Mouse (Mus musculus) hindbrain, embryonic 14.5 days (tissue): ENCODE results near the gene Klhdc2. TPM values are rescaled to one million over a fixed set of nuclear protein-coding genes. Genes with fewer than 3 reads are reported as not detected.

Experiments used
- ATAC-seq: fragments of 200-750 bp; cut with Nextera tagmentation; 2 replicates; pipeline ENCODE4 v1.8.0; 2017; ENCODE audit warnings: moderate number of reproducible peaks, mild to moderate bottlenecking, moderate TSS enrichment, moderate library complexity; ENCODE audit not compliant: low FRiP score
- DNase-seq: peaks from one replicate; pipeline ENCODE4 v3.0.0-alpha.2; 2015; ENCODE audit warnings: low spot score
- H3K27ac ChIP-seq: fragments of 300-500 bp; sonication (generic); 2 replicates; pipeline ENCODE4 v1.5.1; 2014; ENCODE audit warnings: mild to moderate bottlenecking, moderate library complexity
- H3K27me3 ChIP-seq: fragments of 300-500 bp; sonication (generic); 2 replicates; pipeline ENCODE4 v1.6.1; 2014; ENCODE audit warnings: mild to moderate bottlenecking, low read length, mixed read lengths; ENCODE audit not compliant: control insufficient read depth, insufficient read depth
- H3K36me3 ChIP-seq: fragments of 300-500 bp; sonication (generic); replicated peaks from 2 replicates; pipeline ENCODE4 v1.6.1; 2014; ENCODE audit not compliant: control insufficient read depth, insufficient read depth
- H3K4me1 ChIP-seq: fragments of 300-500 bp; sonication (generic); replicated peaks from 2 replicates; pipeline ENCODE4 v1.6.1; 2014; ENCODE audit warnings: antibody characterized with exemption, low read length, mixed read lengths; ENCODE audit not compliant: control insufficient read depth, insufficient read depth
- H3K4me2 ChIP-seq: fragments of 300-500 bp; sonication (generic); replicated peaks from 2 replicates; pipeline ENCODE4 v1.6.1; 2014; ENCODE audit warnings: mild to moderate bottlenecking, moderate library complexity
- H3K4me3 ChIP-seq: fragments of 300-500 bp; sonication (generic); replicated peaks from 2 replicates; pipeline ENCODE4 v1.5.1; 2014; ENCODE audit warnings: mild to moderate bottlenecking, low read length
- H3K9ac ChIP-seq: fragments of 300-500 bp; sonication (generic); 2 replicates; pipeline ENCODE4 v1.6.1; 2014
- H3K9me3 ChIP-seq: fragments of 300-500 bp; sonication (generic); 2 replicates; pipeline ENCODE4 v1.6.1; 2016; ENCODE audit warnings: low read length; ENCODE audit not compliant: control insufficient read depth
- WGBS: fragments of 180-500 bp; shearing (Covaris S2); extraction: QIAGEN DNeasy Blood & Tissue Kit; methylation state at CpG from one replicate; pipeline ENCODE4 v1.1.7; 2014; 5-methylcytosine and 5-hydroxymethylcytosine counted together
- polyA plus RNA-seq: library from polyadenylated mRNA; unstranded; fragments of >200 nt; fragmentation: Nextera tagmentation; extraction: Ambion mirVana; gene quantifications from 2 replicates; pipeline ENCODE4 v1.2.1, GENCODE M21; 2014

Klhdc2 gene
- polyA plus RNA-seq = 286 TPM in 2 replicates

GRCm38 (mm10) chr12:69296511-69297410 lies at the start of gene Klhdc2:
Gene Klhdc2, plus strand, starts transcription at chr12:69296681.
- ATAC-seq (peak; percentile 96), DNase-seq (peak; percentile 84)
- Histone ChIP-seq H3K9me3 (no peaks in the 10 kb centered on the region), H3K4me1 (peaks cover 21% of the 10 kb centered on the region), H3K27me3 (no peaks in the 10 kb centered on the region), H3K27ac (peak within 1 kb of the TSS; percentile 97), H3K4me3 (peak within 1 kb of the TSS; percentile 94), H3K9ac (peak within 1 kb of the TSS; percentile 99), H3K36me3 (peaks cover 28% of the 10 kb centered on the region), H3K4me2 (peak within 1 kb of the TSS; percentile 75)
- WGBS = 1% methylated on average over 92 of the region's 98 CpGs

GRCm38 (mm10) chr12:69249766-69250165 lies 46.7 kb upstream of the Klhdc2 start:
- no peaks in the 10 kb centered on the region for H3K27me3 ChIP-seq
- DNase-seq (no peak), ATAC-seq (no peak)
- H3K4me3 ChIP-seq = no peak overlapping the region
- H3K9ac ChIP-seq = no peak overlapping the region
- no peaks in the 10 kb centered on the region for H3K4me1 ChIP-seq
- H3K27ac ChIP-seq = no peak overlapping the region
- no peaks in the 10 kb centered on the region for H3K9me3 ChIP-seq
- WGBS = 90% methylated on average over 4 of the region's 4 CpGs
- no peak overlapping the region for H3K4me2 ChIP-seq
- no peaks in the 10 kb centered on the region for H3K36me3 ChIP-seq

- no peak overlapping the region for H3K4me3 ChIP-seq
- no peaks in the 10 kb centered on the region for H3K36me3 ChIP-seq
- no peaks in the 10 kb centered on the region for H3K9me3 ChIP-seq
- 81% methylated on average over 8 of the region's 8 CpGs for WGBS
- no peaks in the 10 kb centered on the region for H3K27me3 ChIP-seq
- no peaks in the 10 kb centered on the region for H3K4me1 ChIP-seq
- H3K4me2 ChIP-seq = no peak overlapping the region
- no peak for DNase-seq
- no peak for ATAC-seq
- no peak overlapping the region for H3K27ac ChIP-seq
- no peak overlapping the region for H3K9ac ChIP-seq
Observed at GRCm38 (mm10) chr12:69250756-69251155, 45.7 kb upstream of the Klhdc2 start.

DNA sequence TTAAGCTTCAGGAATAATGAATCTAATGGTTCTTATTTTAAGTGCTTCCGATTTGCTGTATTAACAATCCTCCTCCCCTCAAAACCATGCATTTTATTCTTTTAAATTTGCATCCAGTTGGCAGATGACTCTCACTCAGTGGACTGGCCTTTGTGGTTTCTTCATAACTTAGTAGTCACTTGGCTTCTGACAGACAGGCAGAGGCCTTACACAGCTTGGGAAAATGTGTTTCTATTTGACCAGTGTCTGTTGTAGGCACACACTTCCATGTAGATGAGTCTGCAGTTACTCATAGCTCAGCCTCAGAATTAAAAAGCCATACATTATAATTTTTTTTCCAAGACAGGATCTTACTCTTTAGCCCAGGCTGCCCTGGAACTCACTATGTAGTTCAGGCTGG lies 42.7 kb upstream of the Klhdc2 start:
- Histone ChIP-seq H3K27ac (no peak overlapping the region), H3K4me2 (no peak overlapping the region), H3K36me3 (no peaks in the 10 kb centered on the region), H3K4me1 (no peaks in the 10 kb centered on the region), H3K4me3 (no peak overlapping the region), H3K9me3 (no peaks in the 10 kb centered on the region), H3K9ac (no peak overlapping the region), H3K27me3 (no peaks in the 10 kb centered on the region)
- WGBS = 100% methylated on average over 1 of the region's 1 CpGs
- ATAC-seq (no peak), DNase-seq (no peak)

GRCm38 (mm10) chr12:69257836-69258235 lies 38.6 kb upstream of the Klhdc2 start:
- H3K9ac ChIP-seq = no peak overlapping the region
- WGBS = 89% methylated on average over 11 of the region's 11 CpGs
- H3K4me2 ChIP-seq = no peak overlapping the region
- H3K36me3 ChIP-seq = no peaks in the 10 kb centered on the region
- H3K4me1 ChIP-seq = no peaks in the 10 kb centered on the region
- ATAC-seq = no peak
- no peaks in the 10 kb centered on the region for H3K27me3 ChIP-seq
- H3K4me3 ChIP-seq = no peak overlapping the region
- no peaks in the 10 kb centered on the region for H3K9me3 ChIP-seq
- no peak overlapping the region for H3K27ac ChIP-seq
- no peak for DNase-seq

DNA sequence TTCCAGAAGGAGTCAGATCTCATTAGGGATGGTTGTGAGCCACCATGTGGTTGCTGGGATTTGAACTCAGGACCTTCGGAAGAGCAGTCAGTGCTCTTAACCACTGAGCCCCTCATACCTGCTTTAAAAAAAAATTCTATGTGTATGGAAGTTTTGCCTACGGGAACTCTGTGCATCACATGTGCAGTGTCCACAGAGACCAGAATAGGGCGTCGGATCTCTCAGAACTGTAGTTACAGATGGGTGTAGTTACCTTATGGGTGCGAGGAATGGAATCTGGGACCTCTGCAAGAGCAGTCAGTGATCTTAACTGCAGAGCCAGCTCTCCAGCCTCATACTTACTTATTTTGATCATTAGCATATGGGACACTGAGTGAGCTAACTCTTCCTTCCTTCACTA lies 34.2 kb upstream of the Klhdc2 start:
- no peak for ATAC-seq
- no peak overlapping the region for H3K9ac ChIP-seq
- H3K4me1 ChIP-seq = no peaks in the 10 kb centered on the region
- 91% methylated on average over 5 of the region's 5 CpGs for WGBS
- no peaks in the 10 kb centered on the region for H3K36me3 ChIP-seq
- H3K27me3 ChIP-seq = no peaks in the 10 kb centered on the region
- H3K27ac ChIP-seq = no peak overlapping the region
- no peak overlapping the region for H3K4me3 ChIP-seq
- no peaks in the 10 kb centered on the region for H3K9me3 ChIP-seq
- no peak for DNase-seq
- H3K4me2 ChIP-seq = no peak overlapping the region

- H3K36me3 ChIP-seq = no peaks in the 10 kb centered on the region
- no peaks in the 10 kb centered on the region for H3K27me3 ChIP-seq
- ATAC-seq (no peak), DNase-seq (no peak)
- H3K4me1 ChIP-seq = no peaks in the 10 kb centered on the region
- H3K4me2 ChIP-seq = no peak overlapping the region
- 90% methylated on average over 3 of the region's 3 CpGs for WGBS
- no peak overlapping the region for H3K4me3 ChIP-seq
- no peak overlapping the region for H3K9ac ChIP-seq
- H3K27ac ChIP-seq = no peak overlapping the region
- H3K9me3 ChIP-seq = no peaks in the 10 kb centered on the region
Observed at GRCm38 (mm10) chr12:69265031-69265430, 31.4 kb upstream of the Klhdc2 start.

GRCm38 (mm10) chr12:69267956-69268632 lies 28.4 kb upstream of the Klhdc2 start:
- Histone ChIP-seq H3K36me3 (no peaks in the 10 kb centered on the region), H3K4me3 (no peak overlapping the region), H3K9me3 (no peaks in the 10 kb centered on the region), H3K27ac (no peak overlapping the region), H3K4me1 (no peaks in the 10 kb centered on the region), H3K4me2 (no peak overlapping the region), H3K9ac (no peak overlapping the region), H3K27me3 (no peaks in the 10 kb centered on the region)
- DNase-seq (no peak), ATAC-seq (no peak)
- 69% methylated on average over 11 of the region's 11 CpGs for WGBS

GRCm38 (mm10) chr12:69268956-69269355 lies 27.5 kb upstream of the Klhdc2 start:
- no peak for DNase-seq
- no peaks in the 10 kb centered on the region for H3K36me3 ChIP-seq
- H3K9ac ChIP-seq = no peak overlapping the region
- H3K4me1 ChIP-seq = no peaks in the 10 kb centered on the region
- H3K4me2 ChIP-seq = no peak overlapping the region
- no peak for ATAC-seq
- 89% methylated on average over 2 of the region's 2 CpGs for WGBS
- H3K27ac ChIP-seq = no peak overlapping the region
- no peaks in the 10 kb centered on the region for H3K27me3 ChIP-seq
- no peaks in the 10 kb centered on the region for H3K9me3 ChIP-seq
- no peak overlapping the region for H3K4me3 ChIP-seq
